Mouse (Mus musculus): ENCODE measurements at regions not wholly inside any gene's neighbourhood (a gene's known extent, or its start where the extent isn't known, plus 50 kb on each side); places are given as distances from the start of the nearest gene placed in this dataset.

GRCm38 (mm10) chr9:116311364-116311763 is 136.2 kb upstream of the Tgfbr2 start:
- DNase-seq (ENCODE audit: extremely low spot score, low spot score) = no peak
- no peak overlapping the region for H3K27ac ChIP-seq
- no peaks in the 10 kb centered on the region for H3K27me3 ChIP-seq (ENCODE audit: poor library complexity, severe bottlenecking)
- no peaks in the 10 kb centered on the region for H3K9me3 ChIP-seq
- H3K36me3 ChIP-seq (replicated peaks) = no peaks in the 10 kb centered on the region
- H3K4me3 ChIP-seq = no peak overlapping the region
- H3K4me1 ChIP-seq = no peaks in the 10 kb centered on the region
- 89% methylated on average over 3 of the region's 3 CpGs for WGBS

- WGBS = 90% methylated on average over 2 of the region's 2 CpGs
- no peak overlapping the region for H3K27ac ChIP-seq
- H3K9me3 ChIP-seq = no peaks in the 10 kb centered on the region
- no peak for DNase-seq (ENCODE audit: extremely low spot score, low spot score)
- H3K4me1 ChIP-seq = peaks cover 6% of the 10 kb centered on the region; the same call in 1 of the 2 replicates
- peaks cover 21% of the 10 kb centered on the region for H3K27me3 ChIP-seq (ENCODE audit: poor library complexity, severe bottlenecking)
- no peak overlapping the region for H3K4me3 ChIP-seq
- no peaks in the 10 kb centered on the region for H3K36me3 ChIP-seq (replicated peaks)
Measured at GRCm38 (mm10) chr9:116301602-116302001, 126.4 kb upstream of the Tgfbr2 start.

- WGBS = 45% methylated on average over 4 of the region's 4 CpGs
- H3K4me3 ChIP-seq = no peak overlapping the region
- no peaks in the 10 kb centered on the region for H3K9me3 ChIP-seq
- DNase-seq (ENCODE audit: extremely low spot score, low spot score) = no peak
- no peak overlapping the region for H3K27ac ChIP-seq
- H3K27me3 ChIP-seq (ENCODE audit: poor library complexity, severe bottlenecking) = peaks cover 30% of the 10 kb centered on the region
- H3K36me3 ChIP-seq (replicated peaks) = no peaks in the 10 kb centered on the region
- H3K4me1 ChIP-seq = peaks cover 6% of the 10 kb centered on the region; the same call in 1 of the 2 replicates
Measured at GRCm38 (mm10) chr9:116298791-116299190, 123.6 kb upstream of the Tgfbr2 start.

GRCm38 (mm10) chr9:116296349-116296748 is 121.2 kb upstream of the Tgfbr2 start:
- peaks cover 23% of the 10 kb centered on the region for H3K27me3 ChIP-seq (ENCODE audit: poor library complexity, severe bottlenecking)
- 94% methylated on average over 7 of the region's 7 CpGs for WGBS
- peaks cover 6% of the 10 kb centered on the region; the same call in 1 of the 2 replicates for H3K4me1 ChIP-seq
- no peak overlapping the region for H3K27ac ChIP-seq
- no peak for DNase-seq (ENCODE audit: extremely low spot score, low spot score)
- H3K36me3 ChIP-seq (replicated peaks) = no peaks in the 10 kb centered on the region
- H3K4me3 ChIP-seq = no peak overlapping the region
- H3K9me3 ChIP-seq = no peaks in the 10 kb centered on the region

GRCm38 (mm10) chr9:116294073-116294472 is 118.9 kb upstream of the Tgfbr2 start:
- Histone ChIP-seq H3K27ac (no peak overlapping the region), H3K27me3 (ENCODE audit: poor library complexity, severe bottlenecking) (peaks cover 13% of the 10 kb centered on the region), H3K4me3 (no peak overlapping the region), H3K4me1 (peaks cover 6% of the 10 kb centered on the region; the same call in 1 of the 2 replicates), H3K9me3 (no peaks in the 10 kb centered on the region), H3K36me3 (replicated peaks) (no peaks in the 10 kb centered on the region)
- no peak for DNase-seq (ENCODE audit: extremely low spot score, low spot score)
- 78% methylated on average over 3 of the region's 3 CpGs for WGBS

- no peak for DNase-seq (ENCODE audit: extremely low spot score, low spot score)
- H3K27me3 ChIP-seq (ENCODE audit: poor library complexity, severe bottlenecking) = peaks cover 13% of the 10 kb centered on the region
- H3K36me3 ChIP-seq (replicated peaks) = no peaks in the 10 kb centered on the region
- H3K27ac ChIP-seq = no peak overlapping the region
- H3K4me3 ChIP-seq = no peak overlapping the region
- 82% methylated on average over 6 of the region's 6 CpGs for WGBS
- H3K4me1 ChIP-seq = no peaks in the 10 kb centered on the region
- no peaks in the 10 kb centered on the region for H3K9me3 ChIP-seq
Measured at GRCm38 (mm10) chr9:116293110-116293509, 118.0 kb upstream of the Tgfbr2 start.

- no peaks in the 10 kb centered on the region for H3K4me1 ChIP-seq
- no peaks in the 10 kb centered on the region for H3K9me3 ChIP-seq
- no peaks in the 10 kb centered on the region for H3K36me3 ChIP-seq (replicated peaks)
- DNase-seq (ENCODE audit: extremely low spot score, low spot score) = no peak
- H3K27ac ChIP-seq = no peak overlapping the region
- peaks cover 9% of the 10 kb centered on the region for H3K27me3 ChIP-seq (ENCODE audit: poor library complexity, severe bottlenecking)
- WGBS = 91% methylated on average over 3 of the region's 3 CpGs
- H3K4me3 ChIP-seq = no peak overlapping the region
Measured at GRCm38 (mm10) chr9:116291624-116292023, 116.5 kb upstream of the Tgfbr2 start.

GRCm38 (mm10) chr9:116290896-116291295 is 115.7 kb upstream of the Tgfbr2 start:
- no peak for DNase-seq (ENCODE audit: extremely low spot score, low spot score)

GRCm38 (mm10) chr9:116285691-116286431 is 110.7 kb upstream of the Tgfbr2 start:
- Histone ChIP-seq H3K4me3 (no peak overlapping the region), H3K27me3 (ENCODE audit: poor library complexity, severe bottlenecking) (no peaks in the 10 kb centered on the region), H3K4me1 (0 out of 2 replicates have a peak, but pooled peaks cover 3% of the 10 kb centered on the region), H3K36me3 (replicated peaks) (no peaks in the 10 kb centered on the region), H3K27ac (no peak overlapping the region), H3K9me3 (no peaks in the 10 kb centered on the region)
- no peak for DNase-seq (ENCODE audit: extremely low spot score, low spot score)
- 65% methylated on average over 11 of the region's 11 CpGs for WGBS

More at GRCm38 (mm10) chr9:116290896-116291295, 115.7 kb upstream of the Tgfbr2 start:
- Histone ChIP-seq H3K36me3 (replicated peaks) (no peaks in the 10 kb centered on the region), H3K27ac (no peak overlapping the region), H3K4me1 (0 out of 2 replicates have a peak, but pooled peaks cover 2% of the 10 kb centered on the region), H3K9me3 (no peaks in the 10 kb centered on the region), H3K27me3 (ENCODE audit: poor library complexity, severe bottlenecking) (peaks cover 2% of the 10 kb centered on the region; the same call in 1 of the 2 replicates), H3K4me3 (no peak overlapping the region)
- WGBS = 90% methylated on average over 1 of the region's 1 CpGs

GRCm38 (mm10) chr9:116283790-116284526 is 108.8 kb upstream of the Tgfbr2 start:
- Histone ChIP-seq H3K4me3 (no peak overlapping the region), H3K27ac (no peak overlapping the region), H3K36me3 (replicated peaks) (no peaks in the 10 kb centered on the region), H3K27me3 (ENCODE audit: poor library complexity, severe bottlenecking) (no peaks in the 10 kb centered on the region), H3K4me1 (0 out of 2 replicates have a peak, but pooled peaks cover 3% of the 10 kb centered on the region), H3K9me3 (no peaks in the 10 kb centered on the region)
- DNase-seq (ENCODE audit: extremely low spot score, low spot score) = no peak
- WGBS = 91% methylated on average over 1 of the region's 1 CpGs

- Histone ChIP-seq H3K9me3 (no peaks in the 10 kb centered on the region), H3K27me3 (ENCODE audit: poor library complexity, severe bottlenecking) (no peaks in the 10 kb centered on the region), H3K4me1 (0 out of 2 replicates have a peak, but pooled peaks cover 3% of the 10 kb centered on the region), H3K4me3 (no peak overlapping the region), H3K36me3 (replicated peaks) (no peaks in the 10 kb centered on the region), H3K27ac (no peak overlapping the region)
- DNase-seq (ENCODE audit: extremely low spot score, low spot score) = no peak
Measured at GRCm38 (mm10) chr9:116281654-116282053, 106.5 kb upstream of the Tgfbr2 start.

- Histone ChIP-seq H3K27ac (no peak overlapping the region), H3K9me3 (no peaks in the 10 kb centered on the region), H3K4me3 (no peak overlapping the region), H3K27me3 (ENCODE audit: poor library complexity, severe bottlenecking) (no peaks in the 10 kb centered on the region), H3K4me1 (no peaks in the 10 kb centered on the region), H3K36me3 (replicated peaks) (no peaks in the 10 kb centered on the region)
- WGBS = 90% methylated on average over 5 of the region's 5 CpGs
- DNase-seq (ENCODE audit: extremely low spot score, low spot score) = no peak
Measured at GRCm38 (mm10) chr9:116280146-116280545, 105.0 kb upstream of the Tgfbr2 start.

GRCm38 (mm10) chr9:116278862-116279261 is 103.7 kb upstream of the Tgfbr2 start:
- WGBS = 92% methylated on average over 8 of the region's 8 CpGs
- Histone ChIP-seq H3K9me3 (no peaks in the 10 kb centered on the region), H3K27ac (no peak overlapping the region), H3K4me1 (no peaks in the 10 kb centered on the region), H3K4me3 (no peak overlapping the region), H3K27me3 (ENCODE audit: poor library complexity, severe bottlenecking) (no peaks in the 10 kb centered on the region), H3K36me3 (replicated peaks) (no peaks in the 10 kb centered on the region)
- DNase-seq (ENCODE audit: extremely low spot score, low spot score) = no peak

Data from forebrain, embryonic 10.5 days (tissue).